Mouse (Mus musculus): ENCODE measurements around the gene Slc15a2. TPM values are rescaled to one million over a fixed set of nuclear protein-coding genes. Genes with fewer than 3 reads are reported as not detected.
A peak's percentile ranks its signal among the peaks of the same experiment; 100 is the strongest.

Slc15a2 gene
- total and polyA plus RNA-seq, 2 experiments from 2014 or later = 23.5 to 23.9 TPM

GRCm38 (mm10) chr16:36770830-36771229 is 13.9 kb downstream of the Slc15a2 start:
- H3K27ac ChIP-seq (ENCODE audit: low read depth, low read length) = peak overlapping the region; percentile 50
- peak; percentile 63 for ATAC-seq
- WGBS = 14% methylated on average over 4 of the region's 4 CpGs

GRCm38 (mm10) chr16:36770191-36770771 is 14.5 kb downstream of the Slc15a2 start:
- no peak for DNase-seq
- H3K9ac ChIP-seq = no peak overlapping the region
- TF ChIP-seq CTCF (IDR thresholded peaks at IDR 0.05; ENCODE audit: low read depth) = no peak
- peak overlapping the region; percentile 29; the same call in 1 of the 2 replicates for H3K27ac ChIP-seq (ENCODE audit: low read depth, low read length)
- H3K4me1 ChIP-seq (ENCODE audit: insufficient read depth) = no peaks in the 10 kb centered on the region
- ATAC-seq = peak; percentile 70
- H3K4me3 ChIP-seq (ENCODE audit: low read depth, low read length) = no peak overlapping the region
- H3K36me3 ChIP-seq (ENCODE audit: insufficient read depth) = no peaks in the 10 kb centered on the region
- no peaks in the 10 kb centered on the region for H3K9me3 ChIP-seq (ENCODE audit: low read length)
- no peak overlapping the region for H3K4me2 ChIP-seq (ENCODE audit: low read depth)
- WGBS = 72% methylated on average over 8 of the region's 13 CpGs
- H3K27me3 ChIP-seq (ENCODE audit: insufficient read depth, low read length) = no peaks in the 10 kb centered on the region

More at GRCm38 (mm10) chr16:36770830-36771229, 13.9 kb downstream of the Slc15a2 start:
- peak; percentile 45 for DNase-seq
- no peaks in the 10 kb centered on the region for H3K36me3 ChIP-seq (ENCODE audit: insufficient read depth)
- TF ChIP-seq CTCF (IDR thresholded peaks at IDR 0.05; ENCODE audit: low read depth) = no peak
- no peaks in the 10 kb centered on the region for H3K27me3 ChIP-seq (ENCODE audit: insufficient read depth, low read length)
- H3K9me3 ChIP-seq (ENCODE audit: low read length) = no peaks in the 10 kb centered on the region
- no peaks in the 10 kb centered on the region for H3K4me1 ChIP-seq (ENCODE audit: insufficient read depth)
- H3K4me2 ChIP-seq (ENCODE audit: low read depth) = no peak overlapping the region
- H3K9ac ChIP-seq = no peak overlapping the region
- no peak overlapping the region for H3K4me3 ChIP-seq (ENCODE audit: low read depth, low read length)

- DNase-seq (no peak), ATAC-seq (no peak)
- TF ChIP-seq CTCF (IDR thresholded peaks at IDR 0.05; ENCODE audit: low read depth) = no peak
- 95% methylated on average over 3 of the region's 3 CpGs for WGBS
- Histone ChIP-seq H3K36me3 (ENCODE audit: insufficient read depth) (no peaks in the 10 kb centered on the region), H3K27me3 (ENCODE audit: insufficient read depth, low read length) (no peaks in the 10 kb centered on the region), H3K4me3 (ENCODE audit: low read depth, low read length) (no peak overlapping the region), H3K27ac (ENCODE audit: low read depth, low read length) (no peak overlapping the region), H3K9ac (no peak overlapping the region), H3K4me1 (ENCODE audit: insufficient read depth) (no peaks in the 10 kb centered on the region), H3K4me2 (ENCODE audit: low read depth) (no peak overlapping the region), H3K9me3 (ENCODE audit: low read length) (no peaks in the 10 kb centered on the region)
Measured at GRCm38 (mm10) chr16:36751979-36752378, 32.8 kb downstream of the Slc15a2 start.

- no peak for DNase-seq
- Histone ChIP-seq H3K4me3 (ENCODE audit: low read depth, low read length) (no peak overlapping the region), H3K27me3 (ENCODE audit: insufficient read depth, low read length) (no peaks in the 10 kb centered on the region), H3K36me3 (ENCODE audit: insufficient read depth) (no peaks in the 10 kb centered on the region), H3K4me2 (ENCODE audit: low read depth) (no peak overlapping the region), H3K9ac (no peak overlapping the region), H3K4me1 (ENCODE audit: insufficient read depth) (no peaks in the 10 kb centered on the region), H3K9me3 (ENCODE audit: low read length) (no peaks in the 10 kb centered on the region), H3K27ac (ENCODE audit: low read depth, low read length) (no peak overlapping the region)
- 72% methylated on average over 2 of the region's 2 CpGs for WGBS
- ATAC-seq = no peak
- no peak for TF ChIP-seq CTCF (IDR thresholded peaks at IDR 0.05; ENCODE audit: low read depth)
Measured at GRCm38 (mm10) chr16:36747767-36748166, 37.0 kb downstream of the Slc15a2 start.

- no peak for ATAC-seq
- no peaks in the 10 kb centered on the region for H3K36me3 ChIP-seq (ENCODE audit: insufficient read depth)
- no peak overlapping the region for H3K4me2 ChIP-seq (ENCODE audit: low read depth)
- no peaks in the 10 kb centered on the region for H3K4me1 ChIP-seq (ENCODE audit: insufficient read depth)
- no peak overlapping the region for H3K9ac ChIP-seq
- H3K27ac ChIP-seq (ENCODE audit: low read depth, low read length) = no peak overlapping the region
- no peaks in the 10 kb centered on the region for H3K27me3 ChIP-seq (ENCODE audit: insufficient read depth, low read length)
- H3K4me3 ChIP-seq (ENCODE audit: low read depth, low read length) = no peak overlapping the region
- no peak for DNase-seq
- WGBS = 86% methylated on average over 4 of the region's 4 CpGs
- H3K9me3 ChIP-seq (ENCODE audit: low read length) = no peaks in the 10 kb centered on the region
- TF ChIP-seq CTCF (IDR thresholded peaks at IDR 0.05; ENCODE audit: low read depth) = no peak
Measured at GRCm38 (mm10) chr16:36747068-36747467, 37.7 kb downstream of the Slc15a2 start.

- Histone ChIP-seq H3K4me3 (ENCODE audit: low read depth, low read length) (no peak overlapping the region), H3K9ac (no peak overlapping the region), H3K9me3 (ENCODE audit: low read length) (no peaks in the 10 kb centered on the region), H3K27me3 (ENCODE audit: insufficient read depth, low read length) (no peaks in the 10 kb centered on the region), H3K36me3 (ENCODE audit: insufficient read depth) (no peaks in the 10 kb centered on the region), H3K27ac (ENCODE audit: low read depth, low read length) (no peak overlapping the region), H3K4me1 (ENCODE audit: insufficient read depth) (no peaks in the 10 kb centered on the region), H3K4me2 (ENCODE audit: low read depth) (no peak overlapping the region)
- 92% methylated on average over 8 of the region's 8 CpGs for WGBS
- ATAC-seq (no peak), DNase-seq (no peak)
- TF ChIP-seq CTCF (IDR thresholded peaks at IDR 0.05; ENCODE audit: low read depth) = no peak
Measured at GRCm38 (mm10) chr16:36743580-36743979, 41.2 kb downstream of the Slc15a2 start.

GRCm38 (mm10) chr16:36739404-36739930 is 45.3 kb downstream of the Slc15a2 start:
- Histone ChIP-seq H3K36me3 (ENCODE audit: insufficient read depth) (no peaks in the 10 kb centered on the region), H3K9me3 (ENCODE audit: low read length) (no peaks in the 10 kb centered on the region), H3K27me3 (ENCODE audit: insufficient read depth, low read length) (no peaks in the 10 kb centered on the region), H3K9ac (no peak overlapping the region), H3K27ac (ENCODE audit: low read depth, low read length) (no peak overlapping the region), H3K4me1 (ENCODE audit: insufficient read depth) (no peaks in the 10 kb centered on the region), H3K4me2 (ENCODE audit: low read depth) (no peak overlapping the region), H3K4me3 (ENCODE audit: low read depth, low read length) (no peak overlapping the region)
- 32% methylated on average over 4 of the region's 4 CpGs for WGBS
- no peak for DNase-seq
- no peak for ATAC-seq
- TF ChIP-seq CTCF (IDR thresholded peaks at IDR 0.05; ENCODE audit: low read depth) = no peak
